Mouse (Mus musculus) hindbrain, postnatal 0 days (tissue): ENCODE measurements around the gene Gm5800. TPM values are rescaled to one million over a fixed set of nuclear protein-coding genes. Genes with fewer than 3 reads are reported as not detected.

Source experiments
- ATAC-seq: fragments of 200-750 bp; cut with Nextera tagmentation; 2 replicates; pipeline ENCODE4 v1.8.0; 2017; ENCODE audit warnings: mild to moderate bottlenecking, moderate TSS enrichment, moderate library complexity
- DNase-seq: peaks from one replicate; pipeline ENCODE4 v3.0.0-alpha.2; 2015; ENCODE audit warnings: low spot score
- H3K27ac ChIP-seq: fragments of 300-500 bp; sonication (generic); 2 replicates; pipeline ENCODE4 v1.5.1; 2014; ENCODE audit warnings: mild to moderate bottlenecking
- H3K27me3 ChIP-seq: fragments of 300-500 bp; sonication (generic); 2 replicates; pipeline ENCODE4 v1.6.1; 2014; ENCODE audit warnings: low read length, mixed read lengths; ENCODE audit not compliant: insufficient read depth
- H3K36me3 ChIP-seq: fragments of 300-500 bp; sonication (generic); 2 replicates; pipeline ENCODE4 v1.6.1; 2014; ENCODE audit warnings: low read length, mixed read lengths; ENCODE audit not compliant: insufficient read depth
- H3K4me1 ChIP-seq: fragments of 300-500 bp; sonication (generic); 2 replicates; pipeline ENCODE4 v1.6.1; 2014; ENCODE audit warnings: antibody characterized with exemption, low read length, mixed read lengths; ENCODE audit not compliant: insufficient read depth
- H3K4me2 ChIP-seq: fragments of 300-500 bp; sonication (generic); 2 replicates; pipeline ENCODE4 v1.6.1; 2014; ENCODE audit warnings: low read depth, mild to moderate bottlenecking, low read length, moderate library complexity, mixed read lengths
- H3K4me3 ChIP-seq: fragments of 300-500 bp; sonication (generic); 2 replicates; pipeline ENCODE4 v1.5.1; 2014; ENCODE audit warnings: low read length
- H3K9ac ChIP-seq: fragments of 300-500 bp; sonication (generic); replicated peaks from 2 replicates; pipeline ENCODE4 v1.6.1; 2014; ENCODE audit warnings: mild to moderate bottlenecking, low read length, moderate library complexity, mixed read lengths
- H3K9me3 ChIP-seq: fragments of 300-500 bp; sonication (generic); 2 replicates; pipeline ENCODE4 v1.6.1; 2016; ENCODE audit warnings: low read length, mixed read lengths
- CTCF ChIP-seq: IDR thresholded peaks from 2 replicates; pipeline ENCODE4 v1.5.1; 2016; ENCODE audit warnings: antibody characterized with exemption, control low read depth, low read depth
- WGBS: fragments of 180-500 bp; shearing (Covaris S2); extraction: QIAGEN DNeasy Blood & Tissue Kit; methylation state at CpG from one replicate; pipeline ENCODE4 v1.1.7; 2014; 5-methylcytosine and 5-hydroxymethylcytosine counted together
- polyA plus RNA-seq: library from polyadenylated mRNA; unstranded; fragments of >200 nt; fragmentation: Nextera tagmentation; extraction: Ambion mirVana; gene quantifications from 2 replicates; pipeline ENCODE4 v1.2.1, GENCODE M21; 2015
- total RNA-seq: library from RNA; depleted of rRNA; stranded (reverse); fragments of >200 nt; gene quantifications from 2 replicates; pipeline ENCODE4 v1.2.3, GENCODE M21; 2014; rRNA removed

Gm5800 gene
- total and polyA plus RNA-seq, 2 experiments from 2014 or later, result not detected

GRCm38 (mm10) chr14:51677269-51677668, 39.7 kb downstream of the Gm5800 start:
- Histone ChIP-seq H3K9me3 (no peaks in the 10 kb centered on the region), H3K4me1 (no peaks in the 10 kb centered on the region), H3K27ac (no peak overlapping the region), H3K27me3 (no peaks in the 10 kb centered on the region), H3K4me3 (no peak overlapping the region), H3K4me2 (no peak overlapping the region), H3K36me3 (no peaks in the 10 kb centered on the region), H3K9ac (no peak overlapping the region)
- 90% methylated on average over 5 of the region's 5 CpGs for WGBS
- no peak for TF ChIP-seq CTCF
- ATAC-seq (no peak), DNase-seq (no peak)

Other genes with a start within 250 kb of the Gm5800 start
- not detected in 2 replicates for gene Gm5622, start 164.4 kb downstream of the Gm5800 start, total RNA-seq
- not detected in 2 replicates for gene Gm5622, start 164.4 kb downstream of the Gm5800 start, polyA plus RNA-seq
- not detected in 2 replicates for gene Gm17175, start 143.1 kb downstream of the Gm5800 start, total RNA-seq
- gene Gm17175, start 143.1 kb downstream of the Gm5800 start, polyA plus RNA-seq, result not detected in 2 replicates
- gene Gm17174, start 125.0 kb downstream of the Gm5800 start, total RNA-seq, result not detected in 2 replicates
- gene Gm17174, start 125.0 kb downstream of the Gm5800 start, polyA plus RNA-seq, result not detected in 2 replicates
- not detected in 2 replicates for gene Gm17078, start 105.9 kb downstream of the Gm5800 start, total RNA-seq
- not detected in 2 replicates for gene Gm17078, start 105.9 kb downstream of the Gm5800 start, polyA plus RNA-seq
- gene Gm4181, start 81.5 kb downstream of the Gm5800 start, total RNA-seq, result not detected in 2 replicates
- not detected in 2 replicates for gene Gm4181, start 81.5 kb downstream of the Gm5800 start, polyA plus RNA-seq
- gene Gm17079, start 21.7 kb downstream of the Gm5800 start, total RNA-seq, result not detected in 2 replicates
- not detected in 2 replicates for gene Gm17079, start 21.7 kb downstream of the Gm5800 start, polyA plus RNA-seq
- not detected in 2 replicates for gene Ang4, start 56.4 kb upstream of the Gm5800 start, total RNA-seq
- not detected in 2 replicates for gene Ang4, start 56.4 kb upstream of the Gm5800 start, polyA plus RNA-seq
- not detected in 2 replicates for gene AY358078, start 82.9 kb upstream of the Gm5800 start, total RNA-seq
- not detected in 2 replicates for gene AY358078, start 82.9 kb upstream of the Gm5800 start, polyA plus RNA-seq
- not detected in 2 replicates for gene Ear6, start 136.5 kb upstream of the Gm5800 start, total RNA-seq
- not detected in 2 replicates for gene Ear6, start 136.5 kb upstream of the Gm5800 start, polyA plus RNA-seq
- 33.1 and 41.9 TPM in 2 replicates for gene Mettl17, start 167.7 kb upstream of the Gm5800 start, total RNA-seq
- gene Mettl17, start 167.7 kb upstream of the Gm5800 start, polyA plus RNA-seq, result 61.8 and 72.5 TPM in 2 replicates
- 0.89 and 2.4 TPM in 2 replicates for gene Slc39a2, start 175.7 kb upstream of the Gm5800 start, total RNA-seq
- gene Slc39a2, start 175.7 kb upstream of the Gm5800 start, polyA plus RNA-seq, result 0.61 and 0.64 TPM in 2 replicates
- gene Ndrg2, start 197.0 kb upstream of the Gm5800 start, total RNA-seq, result 514 and 732 TPM in 2 replicates
- gene Ndrg2, start 197.0 kb upstream of the Gm5800 start, polyA plus RNA-seq, result 543 and 625 TPM in 2 replicates
- not detected in 2 replicates for gene Tppp2, start 201.2 kb upstream of the Gm5800 start, total RNA-seq
- gene Tppp2, start 201.2 kb upstream of the Gm5800 start, polyA plus RNA-seq, result not detected in 2 replicates
- not detected in 2 replicates for gene Rnase13, start 205.6 kb upstream of the Gm5800 start, total RNA-seq
- not detected in 2 replicates for gene Rnase13, start 205.6 kb upstream of the Gm5800 start, polyA plus RNA-seq